Mouse (Mus musculus): ENCODE measurements around the gene 4932438H23Rik. TPM values are rescaled to one million over a fixed set of nuclear protein-coding genes. Genes with fewer than 3 reads are reported as not detected.

4932438H23Rik gene
- total RNA-seq (2023): 0.30 TPM

DNA sequence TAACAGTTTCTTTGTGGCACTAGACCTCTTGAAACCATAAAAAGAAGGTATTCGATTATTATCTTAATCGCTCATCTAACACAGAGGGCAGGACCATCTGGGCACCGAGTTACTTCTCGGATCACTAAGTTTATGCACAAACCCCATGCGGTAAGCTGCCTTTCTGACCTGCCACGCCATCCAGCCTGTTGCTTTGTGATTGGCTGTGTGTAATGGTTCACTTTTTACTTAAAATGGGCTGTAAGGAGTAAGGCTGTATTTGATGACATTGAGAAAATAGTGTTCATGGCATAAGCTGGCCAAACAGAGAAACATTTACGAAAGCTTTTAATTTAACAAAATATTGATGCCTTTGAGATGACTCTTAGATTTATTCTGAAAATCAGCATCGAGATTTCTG, at the start of gene 4932438H23Rik:
Gene 4932438H23Rik (minus strand): TSS at position 101 of the 400 bp plus-strand sequence.

DNA sequence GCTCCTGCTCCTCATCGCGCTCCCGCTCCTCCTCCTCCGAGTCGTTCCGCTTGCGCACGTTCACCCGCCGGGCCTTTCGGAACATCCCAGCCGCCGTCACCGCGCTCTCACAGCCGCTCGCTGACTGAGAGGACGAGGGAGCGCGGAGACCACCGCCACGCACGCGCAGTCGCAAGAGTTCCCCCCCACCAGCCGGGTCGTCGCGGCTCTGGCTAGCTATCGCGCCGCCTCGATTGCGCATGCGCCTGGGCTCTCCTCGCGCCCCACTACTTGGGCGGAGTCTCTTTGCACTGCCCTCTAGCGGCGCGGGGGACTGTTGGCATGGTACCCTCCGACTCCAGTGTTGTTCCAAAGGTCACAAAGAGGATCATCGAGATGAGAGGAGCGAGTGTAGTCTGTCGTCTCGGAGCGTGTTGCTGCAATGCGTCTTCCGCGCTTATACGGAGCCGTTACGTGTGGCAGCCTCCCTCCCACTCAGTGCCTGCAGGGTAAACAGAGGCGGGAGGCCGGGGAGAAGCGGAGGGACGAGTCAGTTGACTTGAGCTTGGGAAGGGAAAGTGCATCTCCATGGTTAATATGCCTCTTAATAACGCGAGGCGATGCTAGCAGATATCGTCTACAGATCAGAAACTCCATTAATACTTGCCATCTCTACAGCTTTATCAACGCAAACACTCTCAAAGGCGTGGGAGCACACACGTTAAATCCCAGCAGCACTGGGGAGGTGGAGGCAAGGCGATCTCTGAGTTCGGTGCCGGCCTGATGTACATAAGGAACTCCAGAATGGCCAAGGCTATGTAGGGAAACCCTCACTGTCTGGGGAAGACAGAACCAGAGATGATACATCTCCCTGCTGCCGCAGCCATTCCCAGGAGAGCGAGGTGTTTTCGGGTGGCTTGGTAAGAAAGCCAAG, 50.4 kb downstream of the 4932438H23Rik start, which contains the start of gene Paxbp1:
Gene Paxbp1 (minus strand): TSS at position 274 of the 913 bp plus-strand sequence.

DNA sequence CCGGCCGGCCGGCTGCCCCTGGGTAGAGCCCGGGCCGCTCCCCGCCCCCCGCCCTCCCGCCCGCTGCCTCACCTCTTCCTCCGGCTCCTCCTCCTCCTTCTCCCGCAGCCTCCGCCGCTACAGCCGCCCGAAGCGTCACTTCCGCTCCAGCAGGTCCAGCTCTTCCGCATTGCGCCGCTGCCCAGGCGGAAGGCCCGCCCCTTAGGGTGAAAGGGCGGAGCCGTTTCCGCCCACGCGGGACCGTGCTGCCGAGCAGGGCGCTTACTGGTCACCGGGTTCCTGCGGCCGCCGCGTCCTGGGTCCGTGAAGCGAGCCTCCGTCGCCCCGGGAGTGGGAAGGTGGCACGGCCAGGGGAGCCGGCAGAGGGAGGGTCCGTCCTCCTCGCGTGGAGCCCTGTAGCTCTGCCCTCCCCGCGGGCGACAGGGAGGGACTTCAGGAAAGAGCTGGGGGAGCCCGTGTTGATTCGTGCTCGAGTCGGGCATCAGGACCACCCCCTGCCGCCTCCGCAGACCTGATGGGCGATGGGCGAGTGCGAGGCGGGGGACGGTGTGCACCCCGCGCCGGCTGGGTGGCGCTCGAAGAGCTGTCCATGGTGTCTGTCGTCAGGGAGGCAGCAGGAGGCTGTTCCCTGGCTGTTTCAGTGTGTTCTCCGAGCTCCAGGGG, 83.8 kb downstream of the 4932438H23Rik start, which contains the start of gene Synj1:
Gene Synj1 (minus strand): TSS at position 288 of the 663 bp plus-strand sequence.

Other genes starting within 250 kb of the 4932438H23Rik start
- gene Cfap298, start 160.0 kb downstream of the 4932438H23Rik start, total RNA-seq (2023): 13.9 TPM
- 71.7 TPM for gene Synj1, start 83.8 kb downstream of the 4932438H23Rik start, total RNA-seq (2023)
- 147 TPM for gene Paxbp1, start 50.6 kb downstream of the 4932438H23Rik start, total RNA-seq (2023)
- not detected for gene Olig2, start 130.3 kb upstream of the 4932438H23Rik start, total RNA-seq (2023)
- gene Olig1, start 174.7 kb upstream of the 4932438H23Rik start, total RNA-seq (2023): not detected